Mouse (Mus musculus) stomach, postnatal 0 days (tissue): Measurements from ENCODE around the gene Uqcrfs1. TPM values are rescaled to one million over a fixed set of nuclear protein-coding genes. Genes with fewer than 3 reads are reported as not detected.

Source experiments
- ATAC-seq: fragments of 200-750 bp; cut with Nextera tagmentation; 2 replicates; pipeline ENCODE4 v1.8.0; 2017; ENCODE audit not compliant: low FRiP score, low TSS enrichment
- DNase-seq: peaks from one replicate; pipeline ENCODE4 v3.0.0-alpha.2; 2016; ENCODE audit warnings: low spot score
- H3K27ac ChIP-seq: fragments of 300-500 bp; sonication (generic); replicated peaks from 2 replicates; pipeline ENCODE4 v1.5.1; 2014; ENCODE audit warnings: mild to moderate bottlenecking, control low read depth
- H3K27me3 ChIP-seq: fragments of 300-500 bp; sonication (generic); 2 replicates; pipeline ENCODE4 v1.6.1; 2014; ENCODE audit warnings: low read length; ENCODE audit not compliant: control insufficient read depth, insufficient read depth
- H3K36me3 ChIP-seq: fragments of 300-500 bp; sonication (generic); 2 replicates; pipeline ENCODE4 v1.6.1; 2014; ENCODE audit warnings: low read length, mixed read lengths; ENCODE audit not compliant: control insufficient read depth, insufficient read depth
- H3K4me1 ChIP-seq: fragments of 300-500 bp; sonication (generic); replicated peaks from 2 replicates; pipeline ENCODE4 v1.6.1; 2014; ENCODE audit warnings: antibody characterized with exemption; ENCODE audit not compliant: control insufficient read depth, insufficient read depth
- H3K4me2 ChIP-seq: fragments of 300-500 bp; sonication (generic); replicated peaks from 2 replicates; pipeline ENCODE4 v1.6.1; 2014; ENCODE audit warnings: low read depth, mild to moderate bottlenecking, control low read depth, moderate library complexity
- H3K4me3 ChIP-seq: fragments of 300-500 bp; sonication (generic); 2 replicates; pipeline ENCODE4 v1.5.1; 2014; ENCODE audit warnings: low read depth, low read length, control low read depth
- H3K9ac ChIP-seq: fragments of 300-500 bp; sonication (generic); 2 replicates; pipeline ENCODE4 v1.6.1; 2014; ENCODE audit warnings: mild to moderate bottlenecking, low read length, control low read depth, mixed read lengths
- H3K9me3 ChIP-seq: fragments of 300-500 bp; sonication (generic); 2 replicates; pipeline ENCODE4 v1.6.1; 2016; ENCODE audit warnings: low read length; ENCODE audit not compliant: control insufficient read depth
- CTCF ChIP-seq: IDR thresholded peaks from 2 replicates; pipeline ENCODE4 v1.5.1; 2016; ENCODE audit warnings: antibody characterized with exemption, low read depth, mild to moderate bottlenecking, moderate library complexity
- EP300 ChIP-seq: optimal IDR thresholded peaks from 2 replicates; pipeline ENCODE3; 2016; ENCODE audit warnings: antibody characterized with exemption
- WGBS: fragments of 180-500 bp; shearing (Covaris S2); extraction: QIAGEN DNeasy Blood & Tissue Kit; methylation state at CpG from one replicate; pipeline ENCODE4 v1.1.7; 2014; 5-methylcytosine and 5-hydroxymethylcytosine counted together
- polyA plus RNA-seq: library from polyadenylated mRNA; unstranded; fragments of >200 nt; fragmentation: Nextera tagmentation; extraction: Ambion mirVana; gene quantifications from 2 replicates; pipeline ENCODE4 v1.2.1, GENCODE M21; 2015

The Uqcrfs1 gene
- polyA plus RNA-seq, 1 experiment from 2014 or later, result 337 TPM

GRCm38 (mm10) chr13:30570182-30570581 is 25.0 kb upstream of the Uqcrfs1 start:
- Histone ChIP-seq H3K27me3 (no peaks in the 10 kb centered on the region), H3K9ac (no peak overlapping the region), H3K9me3 (no peaks in the 10 kb centered on the region), H3K4me3 (no peak overlapping the region), H3K4me1 (no peaks in the 10 kb centered on the region), H3K4me2 (no peak overlapping the region), H3K27ac (no peak overlapping the region), H3K36me3 (no peaks in the 10 kb centered on the region)
- DNase-seq (no peak), ATAC-seq (no peak)
- TF ChIP-seq CTCF, result no peak
- no peak for TF ChIP-seq EP300
- WGBS, result 85% methylated on average over 1 of the region's 1 CpGs

GRCm38 (mm10) chr13:30567571-30567970 is 22.4 kb upstream of the Uqcrfs1 start:
- WGBS, result 79% methylated on average over 6 of the region's 7 CpGs
- no peak overlapping the region for H3K4me2 ChIP-seq
- no peaks in the 10 kb centered on the region for H3K4me1 ChIP-seq
- no peak overlapping the region for H3K4me3 ChIP-seq
- ATAC-seq (no peak), DNase-seq (no peak)
- no peaks in the 10 kb centered on the region for H3K36me3 ChIP-seq
- H3K9me3 ChIP-seq, result no peaks in the 10 kb centered on the region
- H3K9ac ChIP-seq, result no peak overlapping the region
- H3K27ac ChIP-seq, result no peak overlapping the region
- TF ChIP-seq EP300 (no peak), CTCF (no peak)
- H3K27me3 ChIP-seq, result no peaks in the 10 kb centered on the region

GRCm38 (mm10) chr13:30566767-30567166 is 21.6 kb upstream of the Uqcrfs1 start:
- TF ChIP-seq EP300, result no peak
- TF ChIP-seq CTCF, result peak; percentile 81
- ATAC-seq (no peak), DNase-seq (peak; percentile 42)
- Histone ChIP-seq H3K9me3 (no peaks in the 10 kb centered on the region), H3K4me3 (no peak overlapping the region), H3K9ac (no peak overlapping the region), H3K4me1 (no peaks in the 10 kb centered on the region), H3K4me2 (no peak overlapping the region), H3K27me3 (no peaks in the 10 kb centered on the region), H3K27ac (no peak overlapping the region), H3K36me3 (no peaks in the 10 kb centered on the region)
- WGBS, result 59% methylated on average over 8 of the region's 8 CpGs

- H3K27me3 ChIP-seq, result no peaks in the 10 kb centered on the region
- H3K4me2 ChIP-seq, result no peak overlapping the region
- no peaks in the 10 kb centered on the region for H3K4me1 ChIP-seq
- WGBS, result 78% methylated on average over 1 of the region's 1 CpGs
- H3K9ac ChIP-seq, result no peak overlapping the region
- no peak for DNase-seq
- H3K27ac ChIP-seq, result no peak overlapping the region
- no peak for ATAC-seq
- no peak overlapping the region for H3K4me3 ChIP-seq
- no peaks in the 10 kb centered on the region for H3K36me3 ChIP-seq
- no peaks in the 10 kb centered on the region for H3K9me3 ChIP-seq
- TF ChIP-seq CTCF (no peak), EP300 (no peak)
Observed at GRCm38 (mm10) chr13:30560603-30561002, 15.4 kb upstream of the Uqcrfs1 start.

DNA sequence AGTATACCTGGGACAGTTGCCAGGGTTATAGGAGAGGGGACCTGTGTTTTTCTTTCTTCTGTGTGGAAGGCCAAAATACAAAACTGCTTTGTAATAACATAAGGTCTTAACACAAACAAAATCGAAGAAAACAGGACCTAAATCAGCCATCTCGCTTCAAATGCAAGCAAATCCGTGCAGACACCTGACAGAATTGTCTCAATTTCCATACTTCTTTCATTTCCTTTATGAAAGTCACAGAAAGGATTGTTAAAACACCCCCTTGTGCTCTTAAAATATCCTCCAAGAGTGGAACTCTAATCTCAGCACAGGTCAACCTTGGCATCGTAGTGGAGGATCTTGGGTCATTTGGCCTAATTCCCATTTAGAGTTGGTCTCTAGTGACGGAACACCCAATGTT is 14.9 kb upstream of the Uqcrfs1 start:
- no peak for DNase-seq
- Histone ChIP-seq H3K4me2 (no peak overlapping the region), H3K27ac (no peak overlapping the region), H3K9me3 (no peaks in the 10 kb centered on the region), H3K9ac (no peak overlapping the region), H3K4me1 (no peaks in the 10 kb centered on the region), H3K36me3 (no peaks in the 10 kb centered on the region), H3K4me3 (no peak overlapping the region), H3K27me3 (no peaks in the 10 kb centered on the region)
- TF ChIP-seq CTCF, result no peak
- no peak for TF ChIP-seq EP300
- WGBS, result 80% methylated on average over 5 of the region's 5 CpGs
- ATAC-seq, result no peak

GRCm38 (mm10) chr13:30557751-30558150 is 12.6 kb upstream of the Uqcrfs1 start:
- ATAC-seq (no peak), DNase-seq (no peak)
- Histone ChIP-seq H3K4me3 (no peak overlapping the region), H3K4me1 (no peaks in the 10 kb centered on the region), H3K4me2 (no peak overlapping the region), H3K27ac (no peak overlapping the region), H3K9me3 (no peaks in the 10 kb centered on the region), H3K36me3 (no peaks in the 10 kb centered on the region), H3K27me3 (no peaks in the 10 kb centered on the region), H3K9ac (no peak overlapping the region)
- TF ChIP-seq EP300 (no peak), CTCF (no peak)
- WGBS, result 73% methylated on average over 2 of the region's 2 CpGs
